Mouse (Mus musculus): ENCODE measurements at regions not wholly inside any gene's neighbourhood (a gene's known extent, or its start where the extent isn't known, plus 50 kb on each side); places are given as distances from the start of the nearest gene placed in this dataset.

- DNase-seq (ENCODE audit: low spot score in 2 of 2) = peak; percentile 3 to 17
Measured at GRCm38 (mm10) chr12:12509164-12509937, 247.4 kb downstream of the Fam49a start.

DNA sequence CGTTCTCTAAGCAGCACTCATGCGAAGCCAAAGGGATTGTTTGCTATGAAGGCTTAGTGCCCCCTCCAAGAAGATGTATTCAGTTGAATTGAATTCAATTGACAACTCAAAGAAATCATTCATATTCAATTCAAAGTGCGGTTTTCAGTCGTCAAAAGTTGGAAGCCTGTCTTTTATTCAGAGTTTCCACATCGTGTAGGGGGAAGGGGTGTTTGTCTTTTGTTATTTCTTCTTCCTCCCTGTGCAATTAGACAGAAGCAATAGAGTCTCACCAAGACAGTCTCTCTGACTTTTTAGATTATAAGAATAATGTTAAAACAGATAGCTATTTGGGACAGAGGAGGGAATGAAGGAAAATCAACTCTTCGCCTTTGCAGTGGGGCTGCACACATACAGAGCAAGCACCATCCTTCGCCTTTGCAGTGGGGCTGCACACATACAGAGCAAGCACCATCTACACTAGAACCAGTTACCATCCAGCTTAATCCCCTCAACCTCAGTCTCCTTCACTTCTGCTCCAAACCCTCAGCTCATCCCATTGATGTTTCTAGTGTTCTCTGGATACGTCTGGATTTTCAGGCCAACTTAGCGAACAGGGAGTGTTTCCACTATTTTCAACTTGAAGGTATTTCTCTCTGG, 246.7 kb downstream of the Fam49a start:
- DNase-seq (ENCODE audit: low spot score in 2 of 2) = no peak

DNA sequence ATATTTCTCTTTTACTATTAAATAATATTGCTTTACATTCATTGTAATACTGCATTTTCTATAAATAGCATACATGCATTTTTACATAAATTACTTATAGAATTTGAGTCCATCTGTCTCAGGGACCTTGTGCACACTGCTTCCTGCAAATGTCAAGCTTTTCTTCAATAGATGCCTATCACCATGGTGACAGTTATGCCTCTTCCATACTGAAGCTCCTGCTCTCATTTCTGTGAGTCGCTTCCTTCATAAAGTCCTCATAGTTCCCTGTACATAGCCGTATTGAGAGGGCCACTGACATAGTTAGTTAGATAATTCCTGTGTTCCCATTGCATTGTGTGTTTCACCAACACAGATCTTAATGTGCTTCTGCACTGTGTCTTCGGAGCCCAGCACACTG, 244.7 kb downstream of the Fam49a start:
- DNase-seq (ENCODE audit: low spot score in 2 of 2) = no peak

DNA sequence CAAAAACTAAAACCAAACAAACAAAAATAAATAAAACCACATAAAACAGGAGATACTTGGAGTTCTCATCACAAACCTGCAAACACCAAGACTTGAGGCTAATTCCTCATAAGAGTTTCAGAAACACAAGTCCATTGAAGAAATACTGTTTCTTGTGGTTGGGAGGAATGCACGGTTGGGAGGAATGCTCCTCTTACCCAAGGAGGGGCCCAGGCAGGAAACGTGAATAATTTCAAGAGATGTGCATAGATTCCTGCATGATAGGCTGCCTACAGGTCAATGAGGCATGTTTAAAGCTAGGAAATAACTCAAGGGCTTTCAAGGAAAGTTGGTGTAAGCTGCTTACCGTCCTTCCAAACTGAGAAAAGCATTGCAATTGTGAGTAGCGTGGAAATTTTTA, 243.7 kb downstream of the Fam49a start:
- DNase-seq (ENCODE audit: low spot score in 2 of 2) = no peak

DNA sequence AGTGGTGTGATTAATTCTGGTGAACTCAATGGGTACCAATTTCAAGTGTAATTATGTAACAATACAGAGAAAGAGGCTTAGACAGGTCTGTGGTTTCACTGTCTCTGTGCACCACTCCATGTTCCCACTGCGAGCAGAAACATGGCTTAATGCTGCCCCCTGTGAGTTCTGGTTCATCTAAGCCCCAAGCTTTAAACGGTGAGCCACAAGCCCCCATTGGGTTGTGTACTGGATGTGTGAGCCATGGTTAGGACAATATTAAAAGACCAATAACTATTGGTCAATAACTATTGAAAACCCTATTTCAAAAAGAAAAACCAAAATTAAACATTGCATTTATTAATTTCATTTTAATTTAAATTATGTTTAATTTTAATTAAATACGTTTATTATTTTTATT, 238.0 kb downstream of the Fam49a start:
- DNase-seq (ENCODE audit: low spot score in 2 of 2) = no peak

GRCm38 (mm10) chr12:12498621-12499020, 236.7 kb downstream of the Fam49a start:
- no peak for DNase-seq (ENCODE audit: low spot score in 2 of 2)

GRCm38 (mm10) chr12:12497277-12497841, 235.4 kb downstream of the Fam49a start:
- DNase-seq (ENCODE audit: low spot score in 2 of 2) = no peak

GRCm38 (mm10) chr12:12496593-12497141, 234.7 kb downstream of the Fam49a start:
- peak in 1 of 2 experiments; percentile 56 for DNase-seq (ENCODE audit: low spot score in 2 of 2)

DNA sequence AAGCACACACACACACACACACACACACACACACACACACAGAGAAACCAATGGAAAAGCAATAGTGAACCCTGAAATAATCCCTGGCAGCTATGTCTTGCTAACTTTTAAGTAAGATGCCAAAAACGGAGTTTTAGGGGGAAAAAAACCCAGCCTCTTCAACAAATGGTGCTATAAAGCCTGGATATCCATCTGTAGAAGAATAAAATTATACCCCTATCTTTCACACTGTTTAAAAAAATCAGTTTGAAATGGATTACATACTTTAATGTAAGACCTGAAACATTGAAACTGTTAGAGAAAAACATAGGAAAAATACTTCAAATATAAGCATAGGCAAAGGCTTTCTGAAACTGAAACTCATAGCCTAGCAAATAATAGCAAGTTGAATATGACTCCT, 228.2 kb downstream of the Fam49a start:
- no peak for DNase-seq (ENCODE audit: low spot score in 2 of 2)

- DNase-seq (ENCODE audit: low spot score in 2 of 2) = no peak
Measured at GRCm38 (mm10) chr12:12488090-12488489, 226.2 kb downstream of the Fam49a start.

DNA sequence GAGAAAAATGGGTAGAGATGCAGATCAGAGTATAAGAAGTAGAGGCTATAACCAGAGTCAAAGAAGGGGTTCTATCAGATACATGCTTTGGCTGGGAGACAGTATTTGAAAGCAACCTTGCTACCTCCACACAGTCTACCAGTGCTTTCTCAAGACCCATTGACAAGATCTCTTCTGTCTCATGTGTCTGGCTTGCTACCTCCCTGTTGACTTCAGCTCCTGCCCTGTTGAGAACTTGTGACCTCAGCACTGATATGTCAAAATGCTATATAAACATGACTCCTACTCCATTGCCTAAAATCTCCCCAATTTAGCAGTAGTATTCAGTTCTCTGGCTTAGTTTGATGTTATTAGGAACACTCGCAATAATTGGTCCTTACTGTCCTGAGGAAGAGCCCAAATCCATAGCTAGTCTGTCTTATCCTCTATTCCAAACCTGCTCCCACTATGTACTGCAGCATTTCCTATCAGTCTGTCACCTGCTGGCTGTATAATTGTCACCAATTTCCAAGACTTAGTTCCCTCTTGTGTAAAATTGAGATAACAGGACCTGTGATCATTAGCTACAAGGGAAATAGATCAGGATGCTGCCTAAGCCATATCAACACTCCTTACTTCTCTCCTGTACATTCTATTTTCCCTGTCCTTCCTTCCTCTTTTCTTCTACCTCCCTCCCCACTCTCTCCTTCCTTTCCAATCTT, 224.9 kb downstream of the Fam49a start:
- no peak for DNase-seq (ENCODE audit: low spot score in 2 of 2)

DNA sequence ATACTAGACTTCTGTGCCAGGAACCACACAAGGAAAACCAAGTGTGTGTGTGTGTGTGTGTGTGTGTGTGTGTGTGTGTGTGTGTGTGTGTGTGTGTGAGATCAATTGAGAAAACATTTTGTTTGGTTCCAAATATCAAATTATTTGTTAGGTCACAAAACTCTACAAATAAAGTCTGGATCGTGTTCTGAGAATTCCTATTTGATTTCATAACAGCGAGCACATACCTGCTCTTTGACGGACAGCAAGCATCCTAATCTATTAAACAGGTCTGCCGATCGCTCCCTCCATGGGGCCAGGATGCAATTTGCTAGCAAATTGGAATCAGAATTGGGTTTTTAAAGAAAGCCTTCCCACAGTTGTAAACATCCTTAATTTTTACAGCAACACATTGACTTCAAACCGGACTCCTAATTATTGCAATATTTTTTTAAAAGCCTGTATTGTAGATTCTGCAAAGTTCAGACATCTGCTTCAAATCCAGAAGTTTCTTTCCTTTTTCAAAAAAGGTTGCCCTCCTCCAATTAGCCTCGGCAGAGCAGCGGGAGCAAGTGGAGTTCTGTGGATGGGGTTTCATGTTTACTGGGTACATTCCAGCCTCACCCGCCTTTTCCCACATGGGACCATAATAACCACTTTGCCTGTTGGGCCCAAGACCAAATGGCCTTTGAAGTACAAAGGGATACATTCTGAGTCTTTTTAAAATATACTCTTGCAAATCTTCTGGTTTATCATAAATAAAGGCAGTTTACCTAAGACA, 223.2 kb downstream of the Fam49a start:
- peak in 1 of 2 experiments; percentile 9 for DNase-seq (ENCODE audit: low spot score in 2 of 2)

DNA sequence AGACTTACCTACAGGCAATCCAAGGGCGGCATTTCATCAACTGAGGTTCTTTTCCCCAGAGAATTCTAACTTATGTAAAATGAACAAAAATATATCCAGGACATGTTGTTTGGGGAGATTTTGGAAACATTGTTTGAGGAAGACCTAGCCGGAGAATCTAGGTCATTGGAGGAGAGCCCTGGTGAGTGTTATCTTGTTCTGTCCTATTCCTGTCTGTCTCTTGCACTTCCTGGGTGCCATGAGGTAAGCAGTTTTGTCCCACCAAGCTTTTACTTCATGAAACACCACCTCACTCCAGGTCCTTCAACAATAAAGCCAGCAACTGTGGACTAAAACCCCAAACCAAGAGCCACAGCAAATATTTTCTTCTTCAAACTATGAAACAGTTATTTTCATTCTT, 218.5 kb downstream of the Fam49a start:
- no peak for DNase-seq (ENCODE audit: low spot score in 2 of 2)

- no peak for DNase-seq (ENCODE audit: low spot score in 2 of 2)
Measured at GRCm38 (mm10) chr12:12452086-12452485, 190.1 kb downstream of the Fam49a start.

GRCm38 (mm10) chr12:12446768-12447167, 184.8 kb downstream of the Fam49a start:
- no peak for DNase-seq (ENCODE audit: low spot score in 2 of 2)

- no peak for DNase-seq (ENCODE audit: low spot score in 2 of 2)
Measured at GRCm38 (mm10) chr12:12446281-12446680, 184.3 kb downstream of the Fam49a start.

DNA sequence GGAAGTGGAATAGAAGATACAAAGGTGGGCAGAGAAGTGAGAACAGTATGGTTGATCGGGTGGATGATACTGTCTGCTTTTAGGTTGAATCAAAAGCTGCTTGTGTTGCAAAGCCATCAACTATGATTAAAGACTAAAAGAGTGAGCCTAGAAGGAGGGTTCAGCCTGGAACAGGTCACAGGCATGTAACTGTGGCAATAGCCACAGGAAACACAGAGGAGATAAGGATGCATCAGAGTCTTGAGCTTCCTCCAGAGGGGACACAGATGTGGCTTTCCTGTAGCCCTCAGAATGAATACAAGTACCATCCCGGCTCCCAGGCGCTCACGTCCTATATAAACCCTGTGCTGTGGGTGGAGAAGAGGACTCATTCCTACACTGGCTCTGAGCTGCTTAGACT, 180.9 kb downstream of the Fam49a start:
- DNase-seq (ENCODE audit: low spot score in 2 of 2) = no peak

- no peak for DNase-seq (ENCODE audit: low spot score in 2 of 2)
Measured at GRCm38 (mm10) chr12:12436379-12436778, 174.4 kb downstream of the Fam49a start.

DNA sequence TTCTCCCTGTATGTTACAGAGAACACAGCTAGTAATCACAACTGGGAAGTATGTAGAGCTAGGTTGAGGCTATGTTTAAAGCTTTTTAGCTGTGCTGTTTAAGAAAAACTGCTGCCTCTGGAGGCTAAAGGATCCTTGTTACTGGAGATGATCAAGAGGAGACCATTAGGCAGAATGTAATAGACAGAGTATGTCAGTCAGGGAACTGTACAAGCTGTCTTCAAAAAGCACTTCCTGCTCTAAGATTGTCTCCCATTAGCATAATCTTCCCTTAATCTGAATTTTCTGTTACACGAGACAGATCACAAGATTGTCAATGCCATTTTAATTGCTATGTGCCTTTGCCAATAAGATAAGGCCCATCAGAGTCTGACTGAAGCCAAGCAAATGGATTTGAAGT, 170.7 kb downstream of the Fam49a start:
- DNase-seq (ENCODE audit: low spot score in 2 of 2) = no peak

Measured in urinary bladder, postnatal 36 days (tissue).